Mouse (Mus musculus): ENCODE measurements around the gene C2cd3.

C2cd3 gene

GRCm38 (mm10) chr7:100402715-100403114 is 30.7 kb downstream of the C2cd3 start:
- no peak for DNase-seq (ENCODE audit: low read depth, low spot score)

DNA sequence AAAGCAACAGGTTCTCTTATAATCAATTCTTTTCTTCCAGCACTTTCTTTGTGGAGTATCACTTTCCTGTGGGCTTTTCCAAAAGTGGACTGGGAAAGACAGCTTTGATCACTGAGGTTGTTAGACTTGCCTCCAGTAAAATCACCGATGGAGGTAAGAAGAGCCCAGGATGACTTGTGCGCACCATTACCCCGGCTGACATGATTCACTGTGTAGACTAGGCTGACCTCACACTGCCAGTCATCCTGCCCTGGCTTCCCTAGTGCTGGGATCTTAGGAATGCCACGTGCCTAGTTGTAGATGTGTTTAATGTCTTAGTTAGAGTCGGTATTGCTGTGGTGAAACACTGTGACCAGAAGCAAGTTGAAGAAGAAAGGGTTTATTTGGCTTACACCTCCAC is 35.6 kb downstream of the C2cd3 start:
- DNase-seq (ENCODE audit: low read depth, low spot score) = no peak

DNA sequence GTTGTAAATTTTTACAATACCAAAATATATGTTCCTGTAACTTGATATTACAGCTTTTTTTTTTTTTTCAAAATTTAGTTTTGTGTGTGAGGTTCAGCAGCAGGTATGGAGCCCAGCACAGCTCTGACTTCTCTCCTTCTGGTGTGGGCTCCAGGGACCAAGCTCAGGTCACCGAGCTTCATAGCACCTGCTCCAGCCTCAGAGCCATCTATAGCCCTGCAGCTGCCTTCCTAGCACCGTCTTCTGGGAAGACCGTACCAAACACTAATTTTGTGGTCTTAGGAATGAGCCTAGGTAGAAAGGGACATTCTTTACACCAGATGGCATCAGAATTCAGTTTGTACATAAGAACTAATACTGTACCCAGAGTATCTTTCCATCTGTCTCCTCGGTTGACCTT is 36.7 kb downstream of the C2cd3 start:
- no peak for DNase-seq (ENCODE audit: low read depth, low spot score)

- no peak for DNase-seq (ENCODE audit: low read depth, low spot score)
These were observed 53.8 kb downstream of the C2cd3 start for GRCm38 (mm10) chr7:100425795-100426194.

- DNase-seq (ENCODE audit: low read depth, low spot score) = no peak
These were observed 57.1 kb downstream of the C2cd3 start for GRCm38 (mm10) chr7:100429102-100429501.

DNA sequence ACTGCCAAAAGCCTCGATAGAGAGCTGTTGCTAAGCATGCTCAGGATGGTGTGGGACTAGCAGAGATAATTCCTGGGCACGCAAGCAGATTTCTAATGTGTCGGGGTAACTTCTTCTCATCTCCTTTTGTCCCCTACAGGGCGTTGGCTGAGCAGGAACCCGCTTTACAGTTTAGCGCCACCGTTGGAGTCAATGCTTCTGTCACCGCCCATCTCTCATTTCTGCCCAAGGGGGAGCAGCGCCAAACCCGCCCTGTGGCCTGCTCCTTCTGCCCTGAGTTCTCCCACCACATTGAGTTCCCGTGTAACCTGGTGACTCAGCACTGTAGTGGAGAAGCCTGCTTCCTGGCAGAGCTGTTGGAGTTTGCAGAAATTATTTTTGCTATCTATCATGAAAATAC is 57.9 kb downstream of the C2cd3 start:
- no peak for DNase-seq (ENCODE audit: low read depth, low spot score)

DNA sequence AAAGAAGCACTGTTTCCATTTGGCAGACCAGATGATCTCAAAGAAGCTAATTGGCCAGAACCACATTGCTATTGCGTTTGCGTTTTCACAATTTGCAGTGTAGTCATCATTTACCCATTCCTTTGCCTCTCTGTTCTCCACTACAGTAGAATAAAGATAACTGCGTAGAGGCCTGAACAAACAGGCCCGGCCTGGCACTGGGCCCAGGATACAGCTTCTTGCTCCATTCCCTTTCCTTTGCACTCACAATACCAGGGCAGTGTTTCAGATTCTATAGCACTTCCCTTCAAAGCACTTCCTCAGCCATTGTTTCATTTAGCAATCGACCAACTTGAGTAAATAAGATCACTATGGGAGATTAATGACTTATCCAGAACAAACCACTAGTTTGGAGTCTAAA is 59.1 kb downstream of the C2cd3 start:
- no peak for DNase-seq (ENCODE audit: low read depth, low spot score)

- no peak for DNase-seq (ENCODE audit: low read depth, low spot score)
These were observed 61.3 kb downstream of the C2cd3 start for GRCm38 (mm10) chr7:100433295-100433694.

DNA sequence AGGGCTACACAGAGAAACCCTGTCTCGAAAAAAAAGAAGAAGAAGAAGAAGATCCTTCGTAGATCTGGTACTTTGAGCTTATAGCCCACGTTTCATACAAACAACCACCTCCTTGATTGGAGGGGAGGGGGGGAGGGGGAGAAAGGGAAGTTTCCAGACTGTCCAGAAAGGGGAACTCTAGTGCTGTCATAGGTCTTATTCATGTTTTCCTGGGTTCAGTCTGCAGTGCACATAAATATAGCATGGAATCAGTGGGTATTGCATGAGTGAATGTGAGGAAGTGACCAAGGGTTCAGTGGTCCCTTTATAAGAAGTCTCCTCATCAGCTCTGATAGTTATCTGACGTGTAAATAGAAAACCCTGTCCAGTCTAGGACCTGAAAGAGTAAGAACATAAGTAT is 71.7 kb downstream of the C2cd3 start:
- no peak for DNase-seq (ENCODE audit: low read depth, low spot score)

- DNase-seq (ENCODE audit: low read depth, low spot score) = peak; percentile 65
These were observed 74.2 kb downstream of the C2cd3 start for GRCm38 (mm10) chr7:100446271-100446670.

DNA sequence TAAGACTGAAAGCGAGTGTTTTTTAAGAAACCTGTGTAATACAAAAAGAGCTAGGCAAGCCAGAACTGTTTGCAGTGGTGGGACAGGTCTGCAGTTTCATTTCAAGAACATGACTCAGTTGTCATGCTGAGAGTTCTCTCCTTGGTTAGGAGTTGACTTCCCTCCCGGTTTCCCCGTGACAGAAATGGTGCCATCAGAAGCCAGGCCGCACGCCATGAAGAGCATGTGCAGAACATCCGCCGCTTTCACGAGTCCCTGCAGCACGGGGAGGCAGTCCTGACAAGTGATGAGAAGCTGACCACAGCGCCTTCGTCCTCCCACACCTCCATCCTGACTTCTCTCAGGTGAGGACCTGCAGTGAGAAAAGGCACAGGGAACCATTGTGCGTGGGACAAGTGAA is 76.5 kb downstream of the C2cd3 start:
- DNase-seq (ENCODE audit: low read depth, low spot score) = no peak

DNA sequence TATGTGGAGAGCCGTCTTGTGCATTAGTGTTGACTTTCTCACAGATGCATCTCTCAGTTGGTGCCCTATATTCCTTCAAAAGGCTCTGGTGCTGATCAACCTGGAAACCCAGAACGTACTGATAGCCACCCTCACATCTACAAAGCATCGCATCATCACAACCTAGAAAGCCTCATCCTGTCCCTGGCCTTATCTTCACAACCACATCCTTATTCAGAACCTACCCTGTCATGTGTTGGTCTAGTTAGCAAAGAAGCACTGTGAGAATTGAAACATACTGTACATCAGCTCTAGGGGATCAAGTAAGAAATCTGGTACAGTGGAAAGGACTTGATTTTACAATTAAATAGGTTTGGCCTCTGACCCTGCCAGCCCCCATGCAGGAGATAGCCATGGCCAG is 77.0 kb downstream of the C2cd3 start:
- no peak for DNase-seq (ENCODE audit: low read depth, low spot score)

DNA sequence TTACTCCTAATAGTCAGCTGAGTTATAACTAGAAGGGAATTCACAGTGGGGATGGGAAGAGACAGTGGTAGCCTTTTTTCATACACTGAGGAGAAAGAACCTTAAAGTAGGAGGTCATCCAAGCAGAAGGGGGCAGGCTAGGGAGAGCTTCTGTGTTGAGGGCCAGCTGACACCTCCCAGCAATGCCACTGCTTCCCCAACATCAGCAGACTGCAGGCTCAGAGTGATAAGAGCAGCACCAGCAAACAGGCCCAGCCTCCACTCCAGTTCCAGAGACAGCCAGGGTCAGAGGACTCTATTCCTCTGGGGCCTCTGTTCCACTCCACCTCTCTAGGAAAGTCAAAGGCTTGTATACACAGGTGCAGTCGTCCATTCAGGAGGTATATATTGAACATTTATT is 86.1 kb downstream of the C2cd3 start:
- DNase-seq (ENCODE audit: low read depth, low spot score) = no peak

DNA sequence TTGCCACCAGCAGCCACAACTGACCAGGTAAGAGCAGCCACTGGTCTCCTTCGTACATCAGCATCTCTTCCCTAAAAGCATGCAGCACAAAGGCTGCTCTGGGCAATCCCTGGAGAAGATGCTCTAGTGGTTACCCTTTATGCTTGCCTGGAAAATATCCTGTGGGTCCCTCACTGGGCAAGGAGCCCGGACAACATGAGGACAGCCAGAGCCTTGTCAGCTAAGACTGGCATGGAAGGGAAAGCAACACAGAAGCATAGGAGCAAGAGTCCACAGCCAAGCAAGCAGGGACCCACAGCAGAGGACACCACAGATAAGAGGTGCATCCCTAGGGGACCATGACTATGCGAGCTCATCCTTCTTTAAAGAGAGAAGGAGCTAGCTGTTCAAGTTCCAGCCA is 87.8 kb downstream of the C2cd3 start:
- DNase-seq (ENCODE audit: low read depth, low spot score) = no peak

- DNase-seq (ENCODE audit: low read depth, low spot score) = peak; percentile 88
These were observed 89.7 kb downstream of the C2cd3 start for GRCm38 (mm10) chr7:100461621-100462151.

DNA sequence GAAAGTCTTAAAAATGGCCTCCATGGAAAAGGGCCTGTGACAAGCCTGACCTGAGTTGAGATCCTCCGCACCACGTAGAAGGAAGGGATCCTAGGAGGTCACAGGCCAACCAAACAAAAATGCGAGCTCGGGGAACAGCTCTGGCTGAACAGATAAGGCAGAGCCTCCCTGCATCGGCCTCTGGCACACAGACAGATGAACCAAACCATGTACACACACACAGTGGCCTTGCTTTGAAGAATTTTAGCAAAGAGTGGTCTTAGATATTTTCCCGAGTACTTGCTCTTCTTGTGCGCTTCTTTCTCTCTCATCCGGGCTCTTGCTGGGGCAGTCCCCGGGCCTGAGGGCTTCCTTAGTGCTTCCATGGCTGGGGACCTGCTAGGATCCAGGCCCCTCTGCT is 91.2 kb downstream of the C2cd3 start:
- DNase-seq (ENCODE audit: low read depth, low spot score) = no peak

DNA sequence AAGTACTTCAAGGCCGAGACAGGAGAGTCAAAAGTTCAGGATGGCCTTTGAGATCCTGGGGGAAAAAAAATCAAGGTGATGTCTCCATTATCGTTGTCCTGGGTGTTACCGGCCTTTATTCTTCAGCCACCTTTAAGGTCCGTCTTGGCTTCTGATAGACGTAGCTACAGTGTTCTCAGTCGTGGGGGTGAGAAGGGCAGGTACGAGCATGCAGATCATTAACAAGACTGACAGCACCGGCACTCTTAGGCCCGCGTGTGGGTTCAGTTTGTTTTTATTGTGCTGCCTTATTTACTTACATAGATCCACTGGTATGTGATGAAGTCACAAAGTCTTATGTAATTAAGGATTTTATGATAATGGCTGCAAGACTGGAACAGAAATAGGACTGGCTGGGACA is 91.7 kb downstream of the C2cd3 start:
- no peak for DNase-seq (ENCODE audit: low read depth, low spot score)

DNA sequence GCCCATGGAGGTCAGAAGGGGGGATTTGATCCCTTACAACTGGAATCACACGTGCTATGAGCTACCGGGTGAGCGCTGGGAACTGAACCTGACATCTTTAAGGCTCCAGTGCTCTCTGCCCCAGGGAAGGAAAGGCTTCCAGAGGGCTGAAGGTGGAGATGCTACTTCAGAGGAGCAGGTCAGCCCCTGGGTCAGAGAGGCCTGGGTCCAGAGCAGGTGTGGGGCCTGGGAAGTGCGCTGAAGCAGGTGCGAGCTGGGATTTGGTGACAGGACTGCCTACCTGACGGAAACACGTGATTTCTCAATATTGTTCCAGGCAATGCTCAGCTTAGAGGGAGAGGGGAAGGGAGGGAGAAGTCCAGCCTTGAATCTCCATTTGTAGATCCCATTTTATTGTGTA is 92.2 kb downstream of the C2cd3 start:
- DNase-seq (ENCODE audit: low read depth, low spot score) = no peak

DNA sequence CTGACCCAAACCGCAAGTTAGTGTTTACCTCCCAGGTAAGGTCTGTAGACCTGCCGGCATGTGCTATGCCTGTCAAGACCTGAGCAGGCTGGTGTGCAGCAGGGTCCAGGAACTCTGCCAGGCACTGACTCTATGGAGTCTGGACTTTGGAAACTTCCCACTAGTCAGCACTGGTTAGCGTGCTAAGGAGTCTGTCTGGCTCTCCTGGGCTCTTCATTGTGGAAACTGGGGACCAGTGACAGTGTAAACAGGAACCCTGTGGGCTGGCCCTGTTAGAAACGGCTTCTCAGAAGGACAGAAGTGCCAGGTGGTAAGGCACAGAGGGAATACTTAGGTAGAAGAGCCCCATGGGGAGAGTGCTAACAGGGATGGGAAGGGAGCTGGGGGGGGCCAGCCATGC is 93.2 kb downstream of the C2cd3 start:
- DNase-seq (ENCODE audit: low read depth, low spot score) = no peak

DNA sequence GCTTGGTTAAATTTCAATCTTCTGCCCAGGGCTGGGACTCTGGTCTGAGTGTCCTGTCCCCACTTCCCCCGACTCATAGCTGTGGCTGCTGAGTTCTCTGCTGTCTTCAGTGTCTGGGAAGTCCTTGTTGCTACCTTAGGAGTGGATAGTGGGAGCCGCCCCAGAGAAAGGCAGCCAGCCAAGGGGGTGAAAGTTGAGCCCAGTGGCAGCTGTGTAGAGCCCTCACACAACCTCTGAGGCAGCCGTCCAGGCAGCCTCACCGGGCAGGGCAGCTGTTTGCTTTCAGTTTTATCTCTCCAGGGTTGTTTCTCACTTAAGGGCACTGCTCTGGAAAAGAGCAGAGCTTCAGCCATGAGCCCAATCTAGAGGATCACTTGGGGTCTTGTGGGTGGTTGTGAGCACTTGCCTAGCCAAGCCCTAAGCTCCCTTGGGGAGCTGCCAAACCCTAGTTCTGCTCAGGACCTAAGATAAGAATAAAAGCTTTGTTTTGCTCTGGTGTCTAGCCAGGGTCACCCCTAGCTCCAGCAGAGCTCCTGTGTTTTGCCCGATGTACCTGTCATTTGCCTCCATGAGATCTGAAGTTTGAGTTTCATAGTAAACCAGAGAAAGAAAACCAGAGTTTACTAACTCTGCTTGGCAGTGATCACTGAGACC is 93.8 kb downstream of the C2cd3 start:
- DNase-seq (ENCODE audit: low read depth, low spot score) = no peak

- no peak for DNase-seq (ENCODE audit: low read depth, low spot score)
These were observed 94.9 kb downstream of the C2cd3 start for GRCm38 (mm10) chr7:100466781-100467510.

DNA sequence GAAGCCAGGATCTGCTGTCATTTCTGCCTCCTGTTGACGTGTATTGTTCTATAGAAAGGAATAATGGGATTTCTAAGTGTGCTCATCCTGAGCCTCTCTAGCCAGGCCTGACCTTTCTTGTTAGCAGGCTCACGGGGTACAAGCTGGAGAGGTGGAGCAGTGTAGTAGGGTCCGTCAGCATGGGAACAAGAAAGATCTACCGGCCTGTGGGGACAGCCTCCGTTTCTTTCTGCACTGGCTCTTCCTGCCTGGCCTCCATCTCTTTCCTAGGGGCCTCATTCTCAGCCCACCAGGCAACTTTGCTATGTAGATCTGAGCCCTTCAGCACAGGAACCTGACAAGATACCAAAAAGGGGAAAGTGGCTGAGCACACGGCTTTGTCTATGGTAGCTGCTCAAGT is 96.7 kb downstream of the C2cd3 start:
- no peak for DNase-seq (ENCODE audit: low read depth, low spot score)

GRCm38 (mm10) chr7:100469502-100469901 is 97.5 kb downstream of the C2cd3 start:
- no peak for DNase-seq (ENCODE audit: low read depth, low spot score)
